Mouse (Mus musculus) hindbrain, postnatal 0 days (tissue): ENCODE data around the gene Zbtb5. TPM values are rescaled to one million over a fixed set of nuclear protein-coding genes. Genes with fewer than 3 reads are reported as not detected.
A peak's percentile ranks its signal among the peaks of the same experiment; 100 is the strongest.

Source experiments
- ATAC-seq: fragments of 200-750 bp; cut with Nextera tagmentation; 2 replicates; pipeline ENCODE4 v1.8.0; 2017; ENCODE audit warnings: mild to moderate bottlenecking, moderate TSS enrichment, moderate library complexity
- DNase-seq: peaks from one replicate; pipeline ENCODE4 v3.0.0-alpha.2; 2015; ENCODE audit warnings: low spot score
- H3K27ac ChIP-seq: fragments of 300-500 bp; sonication (generic); 2 replicates; pipeline ENCODE4 v1.5.1; 2014; ENCODE audit warnings: mild to moderate bottlenecking
- H3K27me3 ChIP-seq: fragments of 300-500 bp; sonication (generic); 2 replicates; pipeline ENCODE4 v1.6.1; 2014; ENCODE audit warnings: low read length, mixed read lengths; ENCODE audit not compliant: insufficient read depth
- H3K36me3 ChIP-seq: fragments of 300-500 bp; sonication (generic); 2 replicates; pipeline ENCODE4 v1.6.1; 2014; ENCODE audit warnings: low read length, mixed read lengths; ENCODE audit not compliant: insufficient read depth
- H3K4me1 ChIP-seq: fragments of 300-500 bp; sonication (generic); 2 replicates; pipeline ENCODE4 v1.6.1; 2014; ENCODE audit warnings: antibody characterized with exemption, low read length, mixed read lengths; ENCODE audit not compliant: insufficient read depth
- H3K4me2 ChIP-seq: fragments of 300-500 bp; sonication (generic); 2 replicates; pipeline ENCODE4 v1.6.1; 2014; ENCODE audit warnings: low read depth, mild to moderate bottlenecking, low read length, moderate library complexity, mixed read lengths
- H3K4me3 ChIP-seq: fragments of 300-500 bp; sonication (generic); 2 replicates; pipeline ENCODE4 v1.5.1; 2014; ENCODE audit warnings: low read length
- H3K9ac ChIP-seq: fragments of 300-500 bp; sonication (generic); replicated peaks from 2 replicates; pipeline ENCODE4 v1.6.1; 2014; ENCODE audit warnings: mild to moderate bottlenecking, low read length, moderate library complexity, mixed read lengths
- H3K9me3 ChIP-seq: fragments of 300-500 bp; sonication (generic); 2 replicates; pipeline ENCODE4 v1.6.1; 2016; ENCODE audit warnings: low read length, mixed read lengths
- CTCF ChIP-seq: IDR thresholded peaks from 2 replicates; pipeline ENCODE4 v1.5.1; 2016; ENCODE audit warnings: antibody characterized with exemption, control low read depth, low read depth
- WGBS: fragments of 180-500 bp; shearing (Covaris S2); extraction: QIAGEN DNeasy Blood & Tissue Kit; methylation state at CpG from one replicate; pipeline ENCODE4 v1.1.7; 2014; 5-methylcytosine and 5-hydroxymethylcytosine counted together
- polyA plus RNA-seq: library from polyadenylated mRNA; unstranded; fragments of >200 nt; fragmentation: Nextera tagmentation; extraction: Ambion mirVana; gene quantifications from 2 replicates; pipeline ENCODE4 v1.2.1, GENCODE M21; 2015
- total RNA-seq: library from RNA; depleted of rRNA; stranded (reverse); fragments of >200 nt; gene quantifications from 2 replicates; pipeline ENCODE4 v1.2.3, GENCODE M21; 2014

Gene Zbtb5
- total and polyA plus RNA-seq, 2 experiments from 2014 or later: 29.5 to 42.1 TPM

GRCm38 (mm10) chr4:45034693-45035628 lies 22.7 kb upstream of the Zbtb5 start:
- no peaks in the 10 kb centered on the region for H3K27me3 ChIP-seq
- H3K4me1 ChIP-seq: no peaks in the 10 kb centered on the region
- no peak overlapping the region for H3K9ac ChIP-seq
- no peak for TF ChIP-seq CTCF
- WGBS: 78% methylated on average over 16 of the region's 16 CpGs
- no peak overlapping the region for H3K4me2 ChIP-seq
- ATAC-seq: no peak
- H3K27ac ChIP-seq: no peak overlapping the region
- no peaks in the 10 kb centered on the region for H3K9me3 ChIP-seq
- no peak for DNase-seq
- H3K36me3 ChIP-seq: peaks cover 68% of the 10 kb centered on the region
- no peak overlapping the region for H3K4me3 ChIP-seq

- TF ChIP-seq CTCF: no peak
- H3K4me3 ChIP-seq: no peak overlapping the region
- DNase-seq (no peak), ATAC-seq (no peak)
- no peaks in the 10 kb centered on the region for H3K27me3 ChIP-seq
- no peak overlapping the region for H3K9ac ChIP-seq
- H3K9me3 ChIP-seq: no peaks in the 10 kb centered on the region
- H3K4me1 ChIP-seq: no peaks in the 10 kb centered on the region
- no peak overlapping the region for H3K27ac ChIP-seq
- WGBS: 92% methylated on average over 9 of the region's 9 CpGs
- peaks cover 74% of the 10 kb centered on the region for H3K36me3 ChIP-seq
- H3K4me2 ChIP-seq: no peak overlapping the region
Observed at GRCm38 (mm10) chr4:45032586-45032985, 20.4 kb upstream of the Zbtb5 start.

DNA sequence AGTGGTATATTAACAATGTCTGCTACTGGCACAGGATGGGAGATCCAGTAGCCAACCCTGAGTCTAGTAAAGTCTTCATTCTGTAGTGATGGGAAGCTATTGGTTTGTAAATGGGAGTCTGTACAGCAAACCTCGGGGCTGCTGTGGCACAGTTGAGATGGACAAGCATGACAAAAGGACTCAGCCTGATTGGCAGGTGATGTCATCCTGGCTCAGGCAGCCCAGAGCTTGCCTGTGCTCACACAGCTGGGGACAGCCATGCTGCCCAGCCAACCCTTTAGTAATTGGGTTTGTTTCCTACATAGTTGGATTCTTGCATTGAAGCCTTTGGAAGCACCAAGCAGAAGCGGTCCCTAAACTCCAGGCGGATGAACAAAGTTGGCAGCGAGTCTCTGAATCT lies 14.2 kb upstream of the Zbtb5 start:
- DNase-seq (no peak), ATAC-seq (peak; percentile 80)
- Histone ChIP-seq H3K4me1 (no peaks in the 10 kb centered on the region), H3K9ac (no peak overlapping the region), H3K27ac (no peak overlapping the region), H3K9me3 (no peaks in the 10 kb centered on the region), H3K36me3 (peaks cover 39% of the 10 kb centered on the region), H3K4me2 (no peak overlapping the region), H3K4me3 (no peak overlapping the region), H3K27me3 (no peaks in the 10 kb centered on the region)
- no peak for TF ChIP-seq CTCF
- WGBS: 67% methylated on average over 4 of the region's 4 CpGs

DNA sequence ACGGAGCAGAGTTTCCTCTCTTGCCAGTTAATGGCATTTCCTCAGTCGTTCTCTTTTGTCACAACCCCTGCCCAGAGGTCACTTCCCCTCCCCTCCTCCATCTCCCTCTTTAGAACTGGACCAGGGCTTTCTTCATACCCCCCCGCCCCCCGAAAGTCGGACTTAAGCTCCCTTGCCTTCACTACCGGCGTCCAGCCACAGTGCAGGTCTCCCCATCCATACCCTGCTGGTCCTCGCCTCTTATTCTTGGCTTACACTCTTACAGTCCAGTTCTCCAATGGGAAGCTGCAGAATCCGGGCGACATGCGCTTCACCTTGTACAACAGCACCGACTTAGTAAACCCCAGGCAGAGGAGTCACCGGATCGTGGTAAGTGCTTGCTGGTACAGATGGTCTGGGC lies 6.8 kb upstream of the Zbtb5 start:
- Histone ChIP-seq H3K9me3 (no peaks in the 10 kb centered on the region), H3K27ac (no peak overlapping the region), H3K9ac (peak overlapping the region; percentile 66), H3K27me3 (no peaks in the 10 kb centered on the region), H3K4me3 (peak overlapping the region; percentile 77), H3K36me3 (peaks cover 15% of the 10 kb centered on the region), H3K4me2 (peak overlapping the region; percentile 93), H3K4me1 (peaks cover 9% of the 10 kb centered on the region; the same call in 1 of the 2 replicates)
- 0 out of 2 replicates have a peak, but pooled peaks have one; percentile 16 for ATAC-seq
- 4% methylated on average over 14 of the region's 14 CpGs for WGBS
- TF ChIP-seq CTCF: no peak
- DNase-seq: no peak

- ATAC-seq (peak; percentile 85), DNase-seq (peak; percentile 92)
- H3K9ac ChIP-seq: peak within 1 kb of the TSS; percentile 66
- peak within 1 kb of the TSS; percentile 93 for H3K4me2 ChIP-seq
- peak within 1 kb of the TSS; percentile 77 for H3K4me3 ChIP-seq
- no peaks in the 10 kb centered on the region for H3K9me3 ChIP-seq
- H3K36me3 ChIP-seq: peaks cover 10% of the 10 kb centered on the region; the same call in 1 of the 2 replicates
- TF ChIP-seq CTCF: 0 out of 2 replicates have a peak, but pooled peaks have one; percentile 3
- H3K4me1 ChIP-seq: peaks cover 10% of the 10 kb centered on the region; the same call in 1 of the 2 replicates
- no peaks in the 10 kb centered on the region for H3K27me3 ChIP-seq
- no peak within 1 kb of the TSS; the same call in 1 of the 2 replicates for H3K27ac ChIP-seq
- WGBS: under 1% methylated on average over 29 of the region's 29 CpGs
Observed at GRCm38 (mm10) chr4:45018452-45018980, 6.3 kb upstream of the Zbtb5 start, which contains the start of gene Polr1e. Gene Polr1e, plus strand, starts transcription at chr4:45018583.

- Histone ChIP-seq H3K4me3 (no peak overlapping the region), H3K9ac (no peak overlapping the region), H3K4me1 (peaks cover 17% of the 10 kb centered on the region; the same call in 1 of the 2 replicates), H3K27me3 (no peaks in the 10 kb centered on the region), H3K4me2 (no peak overlapping the region), H3K9me3 (no peaks in the 10 kb centered on the region), H3K36me3 (no peaks in the 10 kb centered on the region), H3K27ac (no peak overlapping the region)
- TF ChIP-seq CTCF: peak; percentile 82
- peak; percentile 80 for DNase-seq
- WGBS: 11% methylated on average over 3 of the region's 3 CpGs
- ATAC-seq: no peak
Observed at GRCm38 (mm10) chr4:45015615-45016014, 3.4 kb upstream of the Zbtb5 start.
